Mouse (Mus musculus) thymus, postnatal 0 days (tissue): ENCODE measurements at regions not wholly inside any gene's neighbourhood (a gene's known extent, or its start where the extent isn't known, plus 50 kb on each side); places are given as distances from the start of the nearest gene placed in this dataset.

Source experiments
- DNase-seq: peaks from one replicate; pipeline ENCODE4 v3.0.0-alpha.2; 2015; ENCODE audit warnings: low spot score

DNA sequence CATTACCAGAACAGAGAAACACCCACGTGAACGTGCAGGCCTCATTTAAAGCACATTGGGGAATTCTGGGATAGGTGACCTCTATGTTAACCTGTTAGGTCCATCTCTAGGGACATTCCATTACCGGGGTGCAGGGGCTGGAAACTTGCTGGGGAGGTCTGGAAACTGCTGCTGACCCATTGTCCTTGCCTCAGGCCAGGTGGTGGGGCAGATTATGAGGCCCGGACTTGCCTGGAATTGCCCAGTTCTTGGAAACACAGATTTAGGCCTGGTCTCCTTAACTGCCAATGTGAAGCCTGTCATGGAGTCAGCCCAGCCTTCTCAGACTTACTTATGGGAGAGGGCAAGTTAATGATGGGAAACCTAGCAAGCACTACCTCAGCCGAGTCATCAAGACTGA lies 175.3 kb upstream of the Klf7 start:
- DNase-seq = no peak

DNA sequence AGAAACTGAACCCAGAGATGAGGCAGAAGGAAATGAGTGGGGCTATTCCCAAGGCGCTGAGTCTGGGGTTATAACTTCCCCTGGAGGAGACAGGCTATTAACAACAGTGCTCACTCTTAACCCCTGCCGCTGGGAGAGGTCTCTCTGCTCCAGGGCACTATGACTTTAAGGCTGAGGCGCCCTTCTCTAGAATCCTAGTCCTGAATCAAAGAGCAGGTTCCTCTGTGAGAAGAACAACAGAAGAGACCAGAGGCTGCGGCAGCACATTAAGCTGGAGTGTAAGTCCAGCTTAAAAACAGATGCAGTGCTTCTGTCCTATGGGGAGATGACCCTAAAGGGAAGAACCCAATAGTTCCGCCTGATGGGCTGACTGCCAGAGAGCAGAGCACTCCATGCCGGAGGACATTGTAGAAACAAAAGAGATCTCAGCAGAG lies 173.4 kb upstream of the Klf7 start:
- no peak for DNase-seq

DNA sequence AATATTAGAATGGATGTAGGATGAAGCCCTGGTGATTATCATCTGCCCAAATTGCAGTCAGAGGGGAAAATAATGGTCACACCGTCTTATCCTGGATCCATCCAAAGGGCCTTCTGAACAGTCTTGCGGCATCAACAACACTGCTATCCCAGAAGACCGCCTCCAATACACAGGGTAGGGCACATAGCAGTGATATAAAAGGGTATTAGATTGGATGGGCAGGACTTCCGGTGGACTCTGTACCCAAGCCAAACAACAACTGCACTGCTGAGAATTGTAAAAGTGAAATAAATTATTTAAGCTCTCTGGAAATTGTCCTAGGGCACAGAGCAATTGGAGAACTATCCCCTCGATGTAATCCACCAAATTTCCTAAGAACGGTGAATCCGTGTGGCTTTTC lies 173.0 kb upstream of the Klf7 start:
- DNase-seq = no peak

DNA sequence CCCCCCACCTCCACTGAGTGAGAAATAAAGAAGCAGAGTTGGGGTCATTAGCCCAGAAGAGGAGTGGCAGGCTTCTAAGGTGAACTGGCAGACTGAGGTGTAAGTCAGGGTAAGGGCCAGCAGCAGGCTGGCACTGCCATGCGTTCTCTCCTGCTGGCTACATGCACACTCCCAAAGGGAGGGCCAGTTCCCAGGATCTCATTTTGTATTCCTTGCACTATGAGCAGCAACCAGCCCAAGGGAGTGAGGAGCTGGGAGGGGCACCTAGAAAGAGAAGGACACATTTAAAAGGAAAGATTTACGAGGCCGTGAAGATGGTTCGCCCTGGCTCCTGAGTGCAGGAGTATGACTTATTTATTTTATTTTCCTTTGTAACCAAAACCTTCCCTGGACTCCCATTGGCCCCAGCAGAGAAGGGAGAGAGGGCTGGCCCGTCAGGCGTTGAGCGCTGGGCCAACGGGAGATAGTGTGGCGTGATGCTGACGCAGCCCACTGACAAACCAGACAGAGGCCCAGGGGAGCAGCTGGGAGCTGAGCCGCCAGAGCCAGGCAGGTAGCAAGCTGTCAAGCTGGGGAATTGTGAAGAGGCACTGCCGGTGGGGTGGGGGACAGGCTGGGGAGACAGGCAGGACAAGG lies 166.8 kb upstream of the Klf7 start:
- no peak for DNase-seq

DNA sequence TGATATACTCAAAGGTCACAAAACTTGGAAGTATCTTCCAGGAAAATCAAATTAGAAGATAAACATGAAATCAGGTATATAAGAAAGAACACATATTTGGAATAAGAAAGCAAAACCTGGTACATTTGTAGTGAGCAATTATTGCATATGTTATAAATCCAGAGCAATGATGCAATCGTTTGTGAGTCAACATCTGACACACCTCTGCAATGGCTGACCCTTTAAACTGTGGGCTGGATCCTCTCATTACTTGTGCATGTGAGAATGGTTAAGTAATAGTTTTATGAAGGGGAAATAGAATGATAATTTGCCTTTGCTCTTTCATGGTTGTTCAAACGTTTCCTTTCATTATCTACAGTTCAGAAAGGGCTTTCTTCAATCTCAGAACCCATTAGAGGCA lies 165.0 kb upstream of the Klf7 start:
- DNase-seq = no peak

DNA sequence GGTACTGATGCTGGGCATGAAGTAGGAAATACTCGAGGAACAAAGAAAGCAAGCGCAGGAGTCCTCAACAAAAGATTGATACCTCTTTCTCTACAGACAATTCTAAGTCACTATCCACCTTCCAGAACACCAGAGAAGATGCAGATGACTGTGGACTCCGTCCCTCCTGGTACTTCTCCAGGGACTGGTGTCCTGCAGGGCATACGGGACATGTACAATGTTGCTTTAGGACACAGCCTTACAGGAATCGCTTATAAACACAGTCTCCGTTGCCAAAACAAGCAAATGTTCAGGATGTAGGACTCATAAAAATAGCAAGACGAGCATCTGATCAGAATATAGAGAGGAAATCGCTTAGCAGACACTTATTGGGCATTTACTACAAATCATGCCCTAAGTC lies 162.6 kb upstream of the Klf7 start:
- DNase-seq = no peak

DNA sequence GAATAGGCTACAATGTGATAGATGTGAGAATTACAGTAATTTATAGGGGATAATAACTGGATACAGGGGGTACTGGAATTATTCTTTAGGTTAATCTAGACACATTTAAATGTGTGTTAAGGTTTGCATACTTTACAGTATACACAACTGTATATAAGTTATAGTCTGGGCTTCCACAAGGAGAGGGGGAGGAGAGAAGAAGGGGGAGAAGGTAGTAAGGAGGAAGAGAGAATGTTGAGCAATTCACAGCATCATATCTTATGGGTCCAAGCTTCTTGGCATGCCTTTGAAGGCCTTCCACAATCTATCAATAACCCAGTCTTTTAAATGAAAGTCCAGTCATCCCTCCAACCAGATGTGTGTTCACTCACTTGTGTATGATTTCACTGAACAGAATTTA lies 153.8 kb upstream of the Klf7 start:
- DNase-seq = no peak

DNA sequence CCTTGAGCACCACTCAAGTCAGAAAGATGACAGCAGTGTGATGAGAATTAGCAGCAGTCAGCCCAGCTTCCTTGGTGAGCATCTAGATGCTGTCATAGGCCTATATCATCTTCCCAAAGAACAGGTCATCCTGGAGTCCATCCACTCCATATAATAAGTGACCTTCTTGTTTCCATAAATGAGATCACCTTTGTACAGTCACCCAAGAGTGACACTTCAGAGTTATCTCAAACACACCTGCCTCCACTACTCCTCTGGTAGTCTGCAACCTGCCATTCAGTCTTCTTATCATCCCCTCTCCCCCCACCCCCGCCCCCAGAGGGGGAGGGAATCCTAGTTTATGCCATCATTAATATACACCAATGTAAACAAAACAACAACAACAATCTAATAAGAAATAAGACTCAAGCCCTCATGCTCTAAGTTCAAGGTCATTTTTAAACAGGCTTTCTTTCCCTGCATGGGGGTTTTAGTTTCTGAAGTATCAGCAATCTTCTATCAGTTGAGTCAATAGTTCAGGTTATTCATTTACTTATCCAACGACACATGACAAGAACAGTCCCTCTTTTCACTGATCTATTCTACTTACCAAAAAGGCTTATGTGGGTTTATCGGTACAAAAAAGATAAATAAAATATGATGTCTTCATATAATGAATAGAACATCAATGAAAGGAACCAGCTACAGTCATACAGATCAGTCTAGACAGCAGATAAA lies 153.2 kb upstream of the Klf7 start:
- DNase-seq = no peak

DNA sequence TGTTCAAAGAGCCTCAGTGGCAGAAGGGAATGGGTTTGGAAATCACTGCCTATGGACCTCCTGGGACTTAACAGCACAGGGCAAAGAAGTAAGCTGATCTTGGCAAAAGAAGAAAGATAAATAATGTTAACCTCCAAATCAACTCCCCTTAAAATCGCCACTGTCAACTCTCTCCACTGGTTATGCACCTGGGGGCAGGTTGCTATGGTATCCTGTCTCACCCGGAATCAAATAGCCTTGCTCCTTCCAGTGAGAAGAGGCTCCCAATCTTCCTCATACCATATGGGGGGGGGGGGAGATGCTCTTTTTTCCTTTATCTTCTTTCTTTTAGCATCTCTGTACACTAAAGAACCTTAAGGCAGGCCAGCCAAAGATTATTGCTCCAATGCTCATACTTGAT lies 135.2 kb upstream of the Klf7 start:
- no peak for DNase-seq

DNA sequence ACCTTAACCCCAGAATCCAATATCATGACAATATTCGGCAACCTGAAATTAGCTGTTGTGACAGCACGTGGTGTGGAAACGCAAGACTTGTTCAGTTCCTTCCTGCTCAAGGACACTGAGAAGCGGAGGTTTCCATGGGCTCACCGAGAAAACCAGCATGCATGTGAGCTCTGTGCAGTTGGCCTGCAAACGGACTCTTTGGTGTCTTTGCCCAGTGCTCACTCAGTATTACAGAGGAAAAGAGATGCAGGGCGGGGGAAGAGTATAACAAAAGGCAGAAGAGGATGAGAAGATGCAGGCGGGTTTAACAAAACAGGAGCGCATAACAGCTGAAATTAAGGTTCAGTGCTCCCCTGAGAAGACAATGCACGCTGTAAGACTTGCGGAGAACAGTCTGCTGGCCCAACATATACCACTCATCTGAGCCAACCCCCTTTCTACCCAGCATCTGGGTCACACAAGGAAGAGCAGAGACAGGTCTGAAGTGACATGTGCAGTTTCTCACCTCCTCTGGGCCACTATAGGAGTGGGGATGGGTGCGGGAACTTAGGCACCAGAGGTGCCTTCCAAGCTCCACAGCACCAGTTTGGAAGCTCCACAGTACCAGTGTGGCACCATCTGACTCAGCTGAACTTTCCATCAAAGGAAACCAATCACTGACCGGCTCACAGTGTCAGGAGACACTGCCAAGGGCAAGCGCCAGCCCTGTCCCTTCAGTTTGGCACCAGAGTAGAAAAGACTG lies 133.6 kb upstream of the Klf7 start:
- DNase-seq = no peak

DNA sequence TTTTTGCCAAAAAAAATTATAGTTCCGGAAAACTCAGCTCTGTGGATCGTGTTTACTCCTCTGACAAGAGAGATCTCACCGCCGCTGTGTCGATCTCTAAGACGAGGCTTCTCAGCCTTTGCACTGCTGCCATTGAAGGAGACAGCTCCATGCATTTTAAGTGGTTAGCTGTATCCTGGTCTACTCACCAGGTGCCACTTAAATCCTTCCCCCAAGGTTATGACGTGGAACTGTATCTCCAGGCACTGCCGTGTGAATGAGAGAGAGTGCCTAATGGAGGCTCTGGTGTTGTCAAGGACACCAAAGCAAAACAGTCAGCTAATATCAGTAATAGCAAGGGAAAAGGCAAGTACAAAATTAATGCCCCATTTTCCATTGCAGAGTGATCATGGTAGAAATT lies 132.6 kb upstream of the Klf7 start:
- DNase-seq = no peak

DNA sequence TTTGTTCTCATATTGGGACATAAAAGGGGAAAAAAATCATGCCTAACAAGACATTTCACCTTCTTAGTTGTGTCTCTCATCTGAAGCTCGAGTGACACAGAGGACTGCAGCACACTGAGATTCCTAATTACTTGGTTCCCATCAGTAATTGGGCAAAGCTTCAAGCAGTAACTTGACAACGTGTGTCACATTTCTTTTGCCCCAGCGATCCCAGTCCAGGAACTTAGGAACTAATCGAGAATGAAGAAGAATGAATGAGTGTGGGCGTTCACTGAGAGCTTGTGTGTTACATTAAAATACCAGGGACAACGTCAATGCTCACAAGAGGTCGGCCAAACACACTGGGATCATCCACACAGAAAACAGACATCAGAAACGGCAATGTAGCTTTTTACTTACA lies 131.9 kb upstream of the Klf7 start:
- no peak for DNase-seq

DNA sequence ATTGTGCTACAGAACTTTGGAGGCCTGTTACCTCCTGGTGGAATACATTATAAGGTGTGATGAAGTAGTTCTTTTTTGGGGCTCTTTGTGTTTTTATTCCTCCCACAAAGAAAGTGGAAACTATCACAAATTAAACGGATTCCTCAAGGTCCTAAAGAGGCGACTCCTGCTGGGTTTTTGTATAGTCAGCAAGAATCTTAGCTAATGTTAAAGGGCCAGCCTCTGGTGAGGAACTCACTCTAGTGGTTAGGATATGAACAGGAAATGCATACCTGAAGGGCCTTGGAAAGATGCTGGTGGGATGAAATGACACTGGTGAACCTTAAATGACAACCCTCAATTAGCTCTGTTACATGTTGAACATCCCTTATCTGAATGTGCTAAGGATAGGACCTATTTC lies 120.3 kb upstream of the Klf7 start:
- DNase-seq = no peak

DNA sequence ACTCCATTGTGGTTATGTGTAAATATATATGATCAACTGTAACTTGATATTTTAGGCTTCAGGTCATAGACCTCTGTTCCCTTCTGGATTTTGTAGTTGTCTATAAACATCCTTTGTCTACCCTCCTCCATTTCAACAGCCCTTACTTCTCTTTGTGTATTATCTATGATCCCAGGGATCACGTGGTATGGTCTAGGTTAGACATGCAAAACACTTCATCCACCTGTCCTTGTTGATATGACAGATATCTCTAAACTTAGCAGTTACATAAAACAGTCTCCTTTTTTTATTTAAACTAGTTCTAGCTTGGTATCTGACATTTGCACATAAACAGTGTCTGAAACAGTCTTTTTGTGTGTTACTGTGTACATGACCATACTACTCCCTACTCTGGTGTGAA lies 107.6 kb upstream of the Klf7 start:
- DNase-seq = no peak

DNA sequence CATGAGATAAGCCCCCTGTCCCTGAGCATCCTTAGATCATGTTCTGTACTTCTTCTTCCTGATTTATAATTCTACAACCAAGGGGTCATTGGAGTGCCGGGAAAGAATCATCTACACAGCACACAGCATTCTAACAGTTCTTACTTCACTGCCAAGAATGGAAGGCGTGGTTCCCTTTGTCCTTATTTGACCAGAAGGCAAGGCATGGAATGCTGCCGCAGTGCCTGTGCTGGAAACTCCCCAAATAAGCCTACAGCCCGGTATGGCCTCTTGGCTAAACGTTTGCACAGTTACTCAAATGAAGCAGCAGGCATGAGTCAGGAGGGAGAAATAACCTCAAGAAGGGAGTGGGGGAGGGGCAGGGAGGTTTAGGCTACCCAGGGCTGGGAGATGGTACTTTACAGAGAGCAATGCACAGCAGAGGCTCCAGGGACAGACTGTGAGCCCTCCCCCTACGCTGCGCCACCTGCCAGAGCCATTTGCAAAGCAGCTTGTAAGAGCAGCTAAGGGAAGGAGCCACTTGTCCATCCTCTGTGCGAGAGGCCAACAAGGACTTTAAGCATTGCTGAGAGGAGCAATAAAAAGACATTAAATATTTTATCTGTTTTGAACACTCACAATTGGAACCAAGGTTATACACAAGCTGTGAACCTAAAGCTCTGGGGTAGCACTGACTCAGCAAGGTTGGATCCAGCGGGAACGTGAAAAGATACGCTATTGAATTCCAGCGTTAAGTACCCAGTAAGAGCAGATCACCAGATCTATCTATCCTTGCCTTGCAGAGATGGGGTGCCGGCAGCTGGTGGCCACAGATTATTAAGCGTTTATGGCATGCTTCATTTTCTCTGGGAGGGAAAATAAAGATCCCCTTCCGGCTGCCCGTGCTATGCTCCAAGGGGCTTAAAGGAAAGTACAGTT lies 104.2 kb upstream of the Klf7 start:
- no peak for DNase-seq

DNA sequence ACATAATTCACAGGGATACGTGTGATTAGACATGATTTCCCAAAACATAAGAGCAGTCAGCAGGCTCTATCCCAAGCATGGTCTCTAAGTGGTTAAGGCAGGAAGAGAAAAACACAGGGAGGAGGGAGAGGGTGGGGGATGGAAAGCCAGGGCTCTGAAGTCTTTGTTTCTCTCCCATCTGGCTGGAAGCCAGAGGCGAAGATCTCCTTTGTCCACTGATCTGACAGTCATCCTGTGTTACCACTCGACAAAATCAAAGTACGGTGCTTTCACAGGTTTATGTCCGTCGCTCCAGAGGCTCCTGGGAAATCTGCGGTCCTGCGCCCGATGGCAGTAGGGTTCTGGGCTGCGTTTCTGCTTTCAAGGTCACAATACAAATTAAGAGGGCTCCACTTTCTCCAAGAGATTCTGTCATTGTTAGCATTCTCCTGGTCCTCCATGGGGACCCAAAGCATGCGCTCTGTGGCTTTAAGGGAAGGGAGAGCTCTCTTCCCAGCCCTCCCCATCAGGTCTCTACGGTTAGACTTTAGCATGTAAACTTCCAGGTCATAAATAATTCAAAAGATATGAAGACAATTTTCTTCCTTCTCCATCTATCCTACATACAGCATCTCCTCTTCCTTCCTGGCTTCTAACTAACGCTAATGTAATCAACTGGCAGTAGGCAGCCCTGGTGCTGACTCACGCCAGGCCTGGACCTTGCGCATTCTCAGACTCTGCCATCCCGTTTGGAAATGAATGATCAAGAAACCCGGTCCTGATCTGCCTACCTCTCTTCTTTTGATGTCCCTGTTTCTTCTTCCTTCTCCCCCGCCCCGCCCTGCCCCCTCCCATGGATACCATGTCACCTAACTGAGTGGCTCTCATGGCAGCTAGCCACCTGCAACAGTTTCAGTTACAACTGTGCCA lies 102.0 kb upstream of the Klf7 start:
- no peak for DNase-seq

DNA sequence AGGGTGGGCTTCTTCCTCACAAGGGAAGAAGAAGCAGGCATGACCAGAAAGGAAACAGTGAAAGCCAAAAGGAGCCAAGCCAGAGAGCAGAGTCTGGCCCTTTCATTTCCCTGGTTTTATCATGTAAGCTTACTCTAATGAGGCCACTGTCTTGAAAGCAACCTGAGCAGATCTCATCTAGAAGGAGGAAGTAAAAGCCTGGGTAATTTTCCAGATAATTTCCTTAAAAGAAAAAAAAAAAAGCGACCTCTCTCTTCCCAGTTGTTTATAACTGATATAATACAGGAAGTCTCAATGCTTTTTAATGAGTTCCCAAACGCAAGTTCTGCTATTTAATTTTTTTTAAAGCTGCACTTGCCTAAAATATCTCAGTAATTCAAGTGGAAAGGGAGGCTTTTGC lies 100.4 kb upstream of the Klf7 start:
- DNase-seq = no peak

DNA sequence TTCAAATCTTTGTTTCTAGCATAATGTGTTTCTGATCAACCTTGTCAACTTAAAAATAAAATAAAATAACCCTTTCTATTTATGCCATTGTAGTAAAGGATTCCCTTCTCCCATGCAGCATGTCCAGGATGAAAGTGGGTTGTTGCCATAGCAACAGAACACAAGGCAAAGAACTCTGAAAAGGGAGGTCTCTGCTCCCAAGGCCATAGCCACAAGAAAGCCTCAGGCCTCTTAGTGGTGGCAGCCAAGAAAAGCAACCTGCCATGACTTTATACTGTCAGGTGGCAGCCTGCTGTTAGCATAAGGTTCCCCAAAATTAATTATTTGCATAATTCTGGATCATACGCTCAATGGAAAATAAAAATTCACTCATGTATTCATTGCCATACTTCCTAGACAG lies 98.4 kb upstream of the Klf7 start:
- no peak for DNase-seq

DNA sequence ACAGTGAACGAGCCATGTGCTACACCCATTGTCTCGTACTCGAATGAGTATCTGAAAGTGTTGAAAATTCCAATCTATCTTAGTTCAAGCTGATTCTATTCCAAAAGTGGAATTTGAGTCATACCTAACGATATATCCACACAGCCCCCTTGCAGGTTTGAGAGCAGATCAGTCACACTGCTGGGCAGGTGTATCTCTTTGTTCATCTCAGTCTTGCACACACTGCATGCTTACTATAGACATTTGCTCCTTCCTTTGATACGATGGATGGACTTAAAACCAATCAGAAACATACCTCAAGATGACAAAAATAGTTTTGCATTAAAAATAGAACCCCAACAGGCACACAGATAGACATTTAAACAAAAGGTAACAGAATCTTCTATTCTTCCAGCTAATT lies 98.0 kb upstream of the Klf7 start:
- DNase-seq = no peak

DNA sequence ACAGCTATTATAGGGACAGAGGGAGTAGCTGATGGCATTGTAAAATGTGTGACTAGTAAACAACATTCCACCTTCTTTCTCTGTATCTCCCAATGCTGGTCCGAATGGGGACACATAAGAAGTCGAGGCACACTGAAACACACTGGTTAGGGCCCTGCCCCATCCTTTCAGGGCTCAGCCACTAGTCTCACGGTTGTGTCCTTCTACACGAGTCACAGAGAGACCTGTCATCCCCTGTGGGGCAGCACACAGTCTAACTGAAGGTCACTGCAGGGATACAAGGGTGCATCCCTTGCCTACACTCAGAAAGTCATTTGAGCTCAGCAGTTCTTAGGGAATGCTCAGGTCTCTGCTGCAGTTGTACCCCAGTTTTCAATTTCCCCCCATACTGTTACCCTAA lies 93.6 kb upstream of the Klf7 start:
- no peak for DNase-seq

DNA sequence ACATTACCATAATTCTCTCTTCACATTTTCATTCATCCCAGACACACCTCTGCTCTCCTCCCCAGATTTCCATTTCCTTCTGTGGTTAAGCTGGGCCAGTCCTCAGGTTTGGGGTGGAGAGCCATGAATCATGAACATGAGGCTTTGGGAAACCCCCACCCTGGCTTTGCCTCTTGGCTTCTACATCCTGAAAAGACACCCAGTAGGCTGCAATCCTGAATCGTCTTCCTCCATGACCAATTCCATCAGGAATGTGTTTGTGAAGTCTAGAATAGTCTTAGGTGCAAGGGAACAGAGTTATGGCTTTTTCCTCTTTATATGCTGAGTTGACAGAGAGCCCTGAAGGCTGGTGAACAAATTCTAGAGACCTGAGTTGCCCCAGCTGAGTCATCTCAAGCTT lies 87.0 kb upstream of the Klf7 start:
- DNase-seq = no peak
